Mouse (Mus musculus) limb, embryonic 12.5 days (tissue): ENCODE measurements at regions not wholly inside any gene's neighbourhood (a gene's known extent, or its start where the extent isn't known, plus 50 kb on each side); places are given as distances from the start of the nearest gene placed in this dataset.
A peak's percentile ranks its signal among the peaks of the same experiment; 100 is the strongest.

ENCODE experiments used
- ATAC-seq: fragments of 200-750 bp; cut with Nextera tagmentation; 2 replicates; pipeline ENCODE4 v1.8.0; 2017; ENCODE audit warnings: low read depth, moderate TSS enrichment; ENCODE audit not compliant: insufficient number of reproducible peaks, insufficient read depth, low FRiP score, low TSS enrichment
- H3K27ac ChIP-seq: fragments of 300-500 bp; sonication (generic); 2 replicates; pipeline ENCODE4 v1.5.1; 2016; ENCODE audit warnings: mild to moderate bottlenecking, moderate library complexity
- H3K27me3 ChIP-seq: fragments of 300-500 bp; sonication (generic); 2 replicates; pipeline ENCODE4 v1.6.1; 2016; ENCODE audit warnings: mild to moderate bottlenecking, moderate library complexity
- H3K36me3 ChIP-seq: fragments of 300-500 bp; sonication (generic); 2 replicates; pipeline ENCODE4 v1.6.1; 2016; ENCODE audit warnings: mild to moderate bottlenecking, moderate library complexity
- H3K4me1 ChIP-seq: fragments of 300-500 bp; sonication (generic); replicated peaks from 2 replicates; pipeline ENCODE4 v1.6.1; 2016
- H3K4me2 ChIP-seq: fragments of 300-500 bp; sonication (generic); 2 replicates; pipeline ENCODE4 v1.6.1; 2016; ENCODE audit warnings: mild to moderate bottlenecking, moderate library complexity
- H3K4me3 ChIP-seq: fragments of 300-500 bp; sonication (generic); replicated peaks from 2 replicates; pipeline ENCODE4 v1.5.1; 2016; ENCODE audit warnings: mild to moderate bottlenecking
- H3K9ac ChIP-seq: fragments of 300-500 bp; sonication (generic); replicated peaks from 2 replicates; pipeline ENCODE4 v1.6.1; 2016; ENCODE audit warnings: mild to moderate bottlenecking, moderate library complexity
- H3K9me3 ChIP-seq: fragments of 300-500 bp; sonication (generic); 2 replicates; pipeline ENCODE4 v1.6.1; 2016; ENCODE audit warnings: mild to moderate bottlenecking, moderate library complexity
- WGBS: fragments of 180-500 bp; shearing (Covaris S2); methylation state at CpG from one replicate; pipeline ENCODE4 v1.1.7; 2016; 5-methylcytosine and 5-hydroxymethylcytosine counted together

GRCm38 (mm10) chr16:76122172-76123020, 100.3 kb upstream of the Samsn1 start:
- Histone ChIP-seq H3K27ac (no peak overlapping the region), H3K4me1 (no peaks in the 10 kb centered on the region), H3K9me3 (no peaks in the 10 kb centered on the region), H3K27me3 (no peaks in the 10 kb centered on the region), H3K9ac (no peak overlapping the region), H3K36me3 (no peaks in the 10 kb centered on the region), H3K4me2 (no peak overlapping the region), H3K4me3 (no peak overlapping the region)
- no peak for ATAC-seq
- WGBS: 70% methylated on average over 9 of the region's 9 CpGs

- Histone ChIP-seq H3K4me2 (no peak overlapping the region), H3K36me3 (no peaks in the 10 kb centered on the region), H3K27ac (no peak overlapping the region), H3K9me3 (no peaks in the 10 kb centered on the region), H3K4me1 (no peaks in the 10 kb centered on the region), H3K4me3 (no peak overlapping the region), H3K27me3 (no peaks in the 10 kb centered on the region), H3K9ac (no peak overlapping the region)
- no peak for ATAC-seq
- WGBS: 95% methylated on average over 2 of the region's 2 CpGs
These were observed 98.6 kb upstream of the Samsn1 start for GRCm38 (mm10) chr16:76120712-76121111.

- Histone ChIP-seq H3K27ac (no peak overlapping the region), H3K4me1 (peaks cover 6% of the 10 kb centered on the region), H3K9me3 (no peaks in the 10 kb centered on the region), H3K36me3 (no peaks in the 10 kb centered on the region), H3K4me2 (no peak overlapping the region), H3K9ac (no peak overlapping the region), H3K27me3 (no peaks in the 10 kb centered on the region), H3K4me3 (no peak overlapping the region)
- ATAC-seq: no peak
- WGBS: 94% methylated on average over 3 of the region's 3 CpGs
These were observed 88.3 kb upstream of the Samsn1 start for GRCm38 (mm10) chr16:76110383-76110782.

GRCm38 (mm10) chr16:76108464-76108863, 86.4 kb upstream of the Samsn1 start:
- ATAC-seq: no peak
- 85% methylated on average over 2 of the region's 2 CpGs for WGBS
- no peak overlapping the region for H3K27ac ChIP-seq
- no peak overlapping the region for H3K9ac ChIP-seq
- peaks cover 6% of the 10 kb centered on the region for H3K4me1 ChIP-seq
- no peaks in the 10 kb centered on the region for H3K27me3 ChIP-seq
- H3K4me3 ChIP-seq: no peak overlapping the region
- H3K9me3 ChIP-seq: no peaks in the 10 kb centered on the region
- H3K36me3 ChIP-seq: no peaks in the 10 kb centered on the region
- H3K4me2 ChIP-seq: no peak overlapping the region

- Histone ChIP-seq H3K27ac (no peak overlapping the region), H3K4me2 (no peak overlapping the region), H3K9ac (no peak overlapping the region), H3K9me3 (no peaks in the 10 kb centered on the region), H3K4me1 (no peaks in the 10 kb centered on the region), H3K27me3 (no peaks in the 10 kb centered on the region), H3K36me3 (no peaks in the 10 kb centered on the region), H3K4me3 (no peak overlapping the region)
- 85% methylated on average over 6 of the region's 6 CpGs for WGBS
- no peak for ATAC-seq
These were observed 82.6 kb upstream of the Samsn1 start for GRCm38 (mm10) chr16:76104673-76105072.

- H3K27me3 ChIP-seq: no peaks in the 10 kb centered on the region
- ATAC-seq: peak; percentile 52; the same call in 1 of the 2 replicates
- no peak overlapping the region for H3K4me3 ChIP-seq
- H3K4me1 ChIP-seq: no peaks in the 10 kb centered on the region
- no peak overlapping the region for H3K4me2 ChIP-seq
- WGBS: 79% methylated on average over 3 of the region's 3 CpGs
- no peak overlapping the region for H3K27ac ChIP-seq
- no peaks in the 10 kb centered on the region for H3K36me3 ChIP-seq
- H3K9ac ChIP-seq: no peak overlapping the region
- no peaks in the 10 kb centered on the region for H3K9me3 ChIP-seq
These were observed 79.7 kb upstream of the Samsn1 start for GRCm38 (mm10) chr16:76101773-76102172.

GRCm38 (mm10) chr16:76097808-76098207, 75.7 kb upstream of the Samsn1 start:
- H3K4me1 ChIP-seq: no peaks in the 10 kb centered on the region
- 76% methylated on average over 9 of the region's 9 CpGs for WGBS
- no peak overlapping the region for H3K27ac ChIP-seq
- no peak overlapping the region for H3K4me3 ChIP-seq
- no peak overlapping the region for H3K9ac ChIP-seq
- no peak for ATAC-seq
- H3K27me3 ChIP-seq: no peaks in the 10 kb centered on the region
- no peaks in the 10 kb centered on the region for H3K9me3 ChIP-seq
- no peaks in the 10 kb centered on the region for H3K36me3 ChIP-seq
- H3K4me2 ChIP-seq: no peak overlapping the region

- Histone ChIP-seq H3K4me1 (no peaks in the 10 kb centered on the region), H3K36me3 (no peaks in the 10 kb centered on the region), H3K4me3 (no peak overlapping the region), H3K27ac (no peak overlapping the region), H3K4me2 (no peak overlapping the region), H3K27me3 (no peaks in the 10 kb centered on the region), H3K9ac (no peak overlapping the region), H3K9me3 (no peaks in the 10 kb centered on the region)
- WGBS: 91% methylated on average over 4 of the region's 4 CpGs
- no peak for ATAC-seq
These were observed 74.3 kb upstream of the Samsn1 start for GRCm38 (mm10) chr16:76096363-76096762.

- Histone ChIP-seq H3K27me3 (no peaks in the 10 kb centered on the region), H3K4me2 (no peak overlapping the region), H3K9ac (no peak overlapping the region), H3K27ac (no peak overlapping the region), H3K4me3 (no peak overlapping the region), H3K4me1 (no peaks in the 10 kb centered on the region), H3K36me3 (no peaks in the 10 kb centered on the region), H3K9me3 (0 out of 2 replicates have a peak, but pooled peaks cover 3% of the 10 kb centered on the region)
- ATAC-seq: no peak
- WGBS: 92% methylated on average over 4 of the region's 4 CpGs
These were observed 63.3 kb upstream of the Samsn1 start for GRCm38 (mm10) chr16:76085363-76085762.

- ATAC-seq: no peak
These were observed 60.4 kb upstream of the Samsn1 start for GRCm38 (mm10) chr16:76082465-76082864.

GRCm38 (mm10) chr16:76079761-76080502, 57.9 kb upstream of the Samsn1 start:
- H3K4me1 ChIP-seq: no peaks in the 10 kb centered on the region
- WGBS: 88% methylated on average over 6 of the region's 6 CpGs
- 0 out of 2 replicates have a peak, but pooled peaks cover 3% of the 10 kb centered on the region for H3K9me3 ChIP-seq
- H3K9ac ChIP-seq: no peak overlapping the region
- no peak overlapping the region for H3K4me3 ChIP-seq
- no peak for ATAC-seq
- H3K36me3 ChIP-seq: no peaks in the 10 kb centered on the region
- H3K4me2 ChIP-seq: no peak overlapping the region
- no peak overlapping the region for H3K27ac ChIP-seq
- H3K27me3 ChIP-seq: no peaks in the 10 kb centered on the region

More at GRCm38 (mm10) chr16:76082465-76082864, 60.4 kb upstream of the Samsn1 start:
- Histone ChIP-seq H3K9ac (no peak overlapping the region), H3K36me3 (no peaks in the 10 kb centered on the region), H3K4me2 (no peak overlapping the region), H3K4me3 (no peak overlapping the region), H3K9me3 (0 out of 2 replicates have a peak, but pooled peaks cover 3% of the 10 kb centered on the region), H3K27ac (no peak overlapping the region), H3K27me3 (no peaks in the 10 kb centered on the region), H3K4me1 (no peaks in the 10 kb centered on the region)
- WGBS: 80% methylated on average over 4 of the region's 4 CpGs
